Mouse (Mus musculus): ENCODE data around the gene Ciart. TPM values are rescaled to one million over a fixed set of nuclear protein-coding genes. Genes with fewer than 3 reads are reported as not detected.
A peak's percentile ranks its signal among the peaks of the same experiment; 100 is the strongest.
"Not testable (repeated sequence)": the region's sequence is repeated elsewhere in the genome, so short reads cannot be mapped to it uniquely, and the experiment has no call there.

Ciart gene
- 1 to 10 TPM; 2.1 to 3.2 TPM for total RNA-seq (2021)
- long read RNA-seq, experiment 1, partial matches to known transcripts = 0 of 3 reads
- long read RNA-seq, experiment 1, other reads (novel, unspliced or antisense) = 2 of 3 reads
- long read RNA-seq, experiment 2 = 0 reads

DNA sequence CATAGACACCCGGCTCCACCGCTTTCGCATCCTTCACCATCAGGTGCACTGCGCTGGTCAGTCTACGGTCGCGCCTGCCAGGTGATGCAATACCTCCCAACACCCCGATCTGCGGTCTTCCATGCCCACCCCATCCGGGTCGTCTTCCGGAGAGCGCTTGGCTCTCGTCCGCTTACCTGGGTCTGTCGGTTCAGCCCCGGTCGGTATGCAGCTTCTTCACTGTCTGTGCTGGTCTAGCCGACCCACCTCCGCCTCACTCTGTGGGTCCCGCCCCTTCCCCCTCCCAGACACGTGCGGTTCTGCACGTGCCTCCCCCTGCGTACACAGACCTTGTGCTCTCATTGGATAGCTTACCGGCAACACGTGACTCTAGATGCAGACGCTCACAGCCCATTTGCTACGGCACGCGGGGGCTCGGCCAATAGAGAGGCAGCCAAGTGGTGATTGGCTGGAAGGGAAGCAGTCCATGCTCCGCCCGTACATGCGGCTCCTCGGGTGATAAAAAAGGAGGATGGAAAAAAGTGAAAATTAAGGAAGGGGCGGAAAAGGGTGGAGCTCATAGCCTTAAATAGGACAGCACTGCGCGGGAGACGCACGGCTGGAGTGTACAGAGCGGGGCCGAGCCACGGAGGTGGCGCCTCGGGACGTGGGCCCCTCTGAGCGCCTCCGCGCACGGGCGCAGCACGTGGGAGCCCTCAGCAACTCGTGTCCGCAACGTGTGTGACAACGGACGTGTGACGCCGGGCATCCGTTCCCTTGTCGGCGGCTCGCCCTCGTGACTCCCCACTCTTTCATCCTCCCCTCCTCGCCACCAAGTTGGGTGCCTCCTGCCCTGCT is at the start of gene Ciart:
Gene Ciart (minus strand): TSS at position 273 of the 837 bp plus-strand sequence.
- DNase-seq (ENCODE audit: low spot score in 2 of 2) = peak; percentile 78 to 83

DNA sequence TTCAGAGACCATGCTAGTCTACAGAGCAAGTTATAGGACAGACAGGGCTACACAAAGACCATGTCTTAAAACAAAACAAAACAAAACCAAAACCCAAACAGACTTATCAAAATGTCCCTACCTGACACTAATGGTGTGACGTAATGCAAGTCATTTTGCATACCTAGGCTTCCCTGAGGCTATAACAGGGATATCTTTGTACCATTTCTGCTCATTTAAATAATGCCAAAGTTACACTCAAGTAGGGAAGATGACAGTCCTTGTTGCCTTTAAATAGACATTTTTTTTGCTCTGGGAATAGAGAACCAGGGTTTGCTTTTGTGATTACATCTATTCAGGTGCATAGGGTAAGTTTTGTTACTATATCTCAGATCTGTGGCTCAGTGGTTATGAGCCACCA is 49.4 kb upstream of the Ciart start:
- DNase-seq (ENCODE audit: low spot score in 2 of 2) = no peak

DNA sequence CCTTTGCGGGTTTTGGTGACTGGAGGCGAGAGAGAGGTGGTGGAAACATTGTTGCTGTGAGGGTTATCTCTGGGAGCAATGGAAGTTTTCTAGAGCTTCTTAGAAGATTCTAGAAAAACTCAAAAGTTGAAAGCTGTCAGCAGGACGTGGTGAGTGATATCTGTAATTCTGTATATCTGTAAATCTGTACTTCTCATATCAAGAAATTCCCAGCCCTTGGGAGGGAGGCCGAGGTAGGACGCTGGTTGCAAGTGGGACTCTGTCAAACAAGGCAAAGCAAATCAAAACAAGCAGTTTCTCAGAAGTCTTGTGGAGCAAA is 48.4 kb upstream of the Ciart start:
- no peak for DNase-seq (ENCODE audit: low spot score in 2 of 2)

DNA sequence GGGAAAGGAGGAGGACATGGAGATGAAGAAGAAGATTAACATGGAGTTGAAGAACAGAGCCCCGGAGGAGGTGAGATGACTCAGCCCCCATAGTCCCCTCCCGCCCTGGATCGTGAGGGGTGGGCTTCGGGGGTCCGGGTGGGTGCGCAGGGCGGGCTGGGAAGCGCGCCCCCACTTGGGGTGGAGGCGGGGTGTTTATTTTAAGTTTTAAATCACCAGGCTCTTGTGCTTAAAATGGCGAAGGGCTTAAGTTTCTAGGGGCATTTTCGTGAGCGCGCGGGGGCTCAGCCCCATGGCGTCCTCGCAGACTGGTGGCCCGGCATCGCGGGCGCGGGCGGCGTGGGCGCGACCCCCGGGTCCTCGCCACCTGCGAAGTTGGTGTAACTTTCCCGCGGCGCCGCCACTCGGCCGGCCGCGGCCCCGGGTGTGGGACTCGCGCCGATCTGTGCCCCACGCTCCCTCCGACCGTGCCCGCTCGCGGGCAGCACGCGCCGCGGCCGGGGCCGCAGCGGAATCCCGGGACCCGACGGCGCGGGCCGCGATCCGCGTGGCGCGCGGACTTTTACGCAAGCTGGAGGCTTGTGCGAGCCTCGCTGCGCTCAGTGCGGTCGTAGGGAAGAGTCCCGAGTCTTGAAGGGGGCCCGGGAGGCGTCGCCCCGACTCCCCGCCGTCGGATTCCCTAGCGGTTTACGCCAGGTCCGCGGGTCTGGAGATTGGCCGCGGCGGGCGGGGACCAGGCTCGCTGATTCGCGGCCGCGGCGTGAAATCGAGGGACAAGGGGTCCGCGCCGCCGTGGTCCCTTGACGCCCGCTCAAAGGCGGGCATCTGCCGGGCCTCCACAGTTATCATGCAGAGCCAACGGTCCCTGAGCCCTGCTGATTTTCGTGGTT is 47.8 kb upstream of the Ciart start:
- peak; percentile 53 to 61 for DNase-seq (ENCODE audit: low spot score in 2 of 2)

DNA sequence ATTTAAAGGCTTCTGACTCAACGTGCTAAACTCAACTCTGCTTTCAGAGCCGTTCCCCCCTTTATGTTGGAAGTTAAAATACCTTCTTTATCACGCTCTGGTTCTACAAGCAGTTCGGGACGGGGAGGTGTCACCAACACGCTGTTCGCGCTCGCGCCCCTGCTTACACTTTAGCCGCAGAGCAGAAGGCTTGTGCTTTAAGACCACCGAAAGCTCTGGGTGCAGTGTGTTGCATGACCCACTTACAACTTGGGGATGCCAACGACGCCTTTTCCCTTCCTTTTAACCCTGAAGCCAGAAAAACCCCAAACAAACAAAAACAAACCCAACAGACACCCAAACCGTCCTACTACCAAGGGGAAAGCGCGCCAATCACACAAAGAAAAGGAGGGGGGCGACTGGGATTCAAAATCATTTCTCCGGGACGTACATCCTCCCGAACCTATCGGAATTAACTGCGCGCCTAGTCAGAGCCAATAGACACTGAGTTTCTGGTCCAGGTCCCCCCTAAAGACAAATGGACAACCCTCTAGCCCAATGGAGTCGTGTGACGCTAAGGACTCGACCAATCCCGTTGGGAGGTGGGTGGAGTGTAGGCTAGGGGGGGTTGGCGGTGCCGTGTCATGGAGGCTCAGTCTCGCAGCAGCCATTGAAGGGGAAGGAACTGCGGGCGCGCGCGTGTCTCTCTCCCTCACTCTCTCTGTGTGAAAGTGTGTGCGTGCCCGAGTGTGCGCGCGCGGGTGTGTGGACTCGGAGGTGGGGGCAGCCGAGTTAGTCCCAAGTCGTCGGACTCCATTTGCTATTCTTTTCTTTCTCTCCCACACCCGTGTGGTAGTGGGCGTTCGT is 46.8 kb upstream of the Ciart start, which contains the start of gene Anp32e:
Gene Anp32e (plus strand): TSS at position 589 of the 846 bp plus-strand sequence.
- peak; percentile 94 to 96 for DNase-seq (ENCODE audit: low spot score in 2 of 2)

DNA sequence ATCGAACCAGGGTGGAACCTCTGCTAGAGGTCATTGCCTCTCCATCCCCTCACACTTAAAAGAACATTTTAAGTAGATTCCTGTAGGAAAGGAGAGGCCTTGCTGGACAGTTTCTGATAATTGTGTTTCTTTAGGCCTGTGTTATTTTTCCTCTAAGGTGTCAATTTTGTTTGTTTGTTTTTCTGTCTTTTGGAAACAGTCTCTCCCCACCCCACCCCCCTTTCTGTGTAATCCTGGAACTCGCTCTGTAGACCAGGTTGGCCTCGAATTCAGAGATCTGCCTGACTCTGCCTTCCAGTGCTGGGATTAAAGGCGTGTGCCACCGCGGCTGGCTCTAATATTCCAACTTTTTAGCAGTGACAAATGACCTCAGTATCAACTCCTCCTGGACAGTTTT is 46.2 kb upstream of the Ciart start:
- no peak for DNase-seq (ENCODE audit: low spot score in 2 of 2)

DNA sequence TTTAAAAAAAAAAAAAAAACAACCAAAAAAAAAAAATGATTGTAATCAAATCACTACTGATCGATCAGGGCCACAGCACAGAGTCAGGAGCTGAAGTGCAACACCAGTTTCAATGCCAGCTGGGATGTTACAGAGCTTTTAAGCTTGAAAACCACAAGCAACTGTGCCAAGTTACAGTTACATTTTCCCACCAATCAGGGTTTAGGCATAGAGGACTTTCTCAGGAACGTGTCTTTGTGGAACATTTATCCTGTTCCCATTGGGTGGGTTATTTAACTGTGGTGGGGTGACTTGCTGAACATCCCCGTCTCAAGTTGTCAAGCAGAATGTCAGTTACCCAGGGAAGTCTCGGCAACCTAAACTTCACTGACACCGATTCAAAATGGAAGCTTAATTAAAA is 43.0 kb upstream of the Ciart start:
- no peak for DNase-seq (ENCODE audit: low spot score in 2 of 2)

DNA sequence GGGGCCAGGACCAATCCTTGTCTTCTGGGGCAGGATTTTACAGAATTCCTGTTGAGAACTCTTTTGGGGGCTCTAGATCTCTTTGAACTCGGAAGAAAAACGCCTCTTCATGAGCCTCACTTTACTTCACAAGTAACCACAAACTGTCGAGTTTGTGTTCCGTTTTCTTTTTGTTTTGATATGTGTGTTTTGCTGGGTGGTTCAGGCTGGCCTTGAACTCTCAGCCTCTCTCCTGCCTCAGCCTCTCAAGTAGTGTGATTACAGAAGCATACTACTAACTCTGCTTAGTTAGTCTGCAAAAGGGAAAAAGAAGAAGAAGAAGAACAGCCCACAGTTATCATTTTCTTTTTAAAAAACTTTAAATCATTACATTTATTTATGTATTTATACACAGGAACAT is 42.1 kb upstream of the Ciart start:
- no peak for DNase-seq (ENCODE audit: low spot score in 2 of 2)

DNA sequence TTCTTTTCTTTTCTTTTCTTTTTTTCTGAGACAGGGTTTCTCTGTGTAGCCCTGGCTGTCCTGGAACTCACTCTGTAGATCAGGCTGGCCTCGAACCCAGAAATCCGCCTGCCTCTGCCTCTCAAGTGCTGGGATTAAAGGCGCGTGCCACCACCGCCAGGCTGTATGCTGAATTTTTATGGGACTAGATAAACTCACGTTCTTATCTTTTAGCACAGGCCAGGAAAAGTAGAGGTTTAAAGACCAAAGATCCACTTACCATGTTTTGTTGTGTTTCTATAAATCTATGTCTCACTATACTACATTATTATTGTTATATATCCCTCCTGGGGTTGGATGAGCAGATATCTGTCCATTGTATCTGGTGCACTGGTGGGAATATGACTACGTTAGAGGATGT is 41.4 kb upstream of the Ciart start:
- DNase-seq (ENCODE audit: low spot score in 2 of 2) = not testable (repeated sequence)

DNA sequence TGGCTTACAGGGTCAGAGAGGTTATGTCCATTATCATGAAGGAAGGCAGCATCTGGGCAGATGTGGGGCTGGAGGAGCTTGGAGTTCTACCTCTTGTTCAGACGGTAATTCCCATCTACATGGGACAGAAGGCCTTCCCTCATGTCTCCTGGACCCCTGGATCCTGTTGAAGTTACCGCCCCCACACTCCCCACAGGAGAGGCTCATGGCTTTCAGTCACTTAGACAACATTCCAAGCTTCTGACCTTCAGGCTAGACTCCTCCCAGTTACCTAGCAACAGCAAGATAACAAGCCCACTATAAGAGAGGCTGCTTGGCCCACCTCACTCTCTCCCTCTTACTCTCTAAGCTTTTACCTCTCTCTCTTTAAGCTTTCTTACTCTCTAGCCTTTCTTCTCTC is 38.5 kb upstream of the Ciart start:
- DNase-seq (ENCODE audit: low spot score in 2 of 2) = not testable (repeated sequence)

DNA sequence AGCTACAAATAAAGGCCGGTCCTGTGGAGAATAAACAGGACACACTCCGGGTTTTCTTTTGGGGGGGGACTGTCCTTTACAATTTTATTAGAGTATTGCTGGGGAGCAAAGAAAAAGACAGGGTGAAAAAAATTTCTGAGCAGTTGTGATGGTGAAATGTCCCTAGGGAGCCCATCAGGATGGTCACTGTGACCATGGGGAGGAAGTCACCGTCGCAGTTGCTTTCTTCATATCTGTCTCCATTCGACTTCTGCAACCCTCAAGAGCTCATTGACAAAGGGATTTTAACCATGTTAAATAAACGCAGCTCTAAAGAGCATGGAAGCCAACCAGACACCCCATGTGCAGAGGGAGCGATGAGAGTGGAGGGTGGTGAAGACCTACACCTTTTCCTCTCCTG is 34.7 kb upstream of the Ciart start:
- no peak for DNase-seq (ENCODE audit: low spot score in 2 of 2)

DNA sequence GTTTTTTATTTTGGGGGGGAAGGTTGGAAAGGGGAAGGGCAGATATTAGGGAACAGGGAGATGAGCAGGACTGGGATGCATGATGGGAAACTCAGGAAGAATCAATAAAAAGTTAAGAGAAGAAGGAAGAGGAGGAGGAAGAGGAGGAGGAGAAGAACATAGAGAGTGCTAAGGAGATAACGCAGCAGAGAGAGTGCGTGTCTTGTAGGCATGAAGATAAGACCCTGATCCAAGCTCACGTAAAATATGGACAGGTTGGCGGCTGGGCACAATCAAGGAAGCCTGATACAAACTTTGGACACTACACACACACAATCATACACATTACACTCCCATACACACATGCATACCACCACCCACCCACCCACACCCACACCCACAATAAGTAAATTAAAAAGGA is 32.7 kb upstream of the Ciart start:
- no peak for DNase-seq (ENCODE audit: low spot score in 2 of 2)

DNA sequence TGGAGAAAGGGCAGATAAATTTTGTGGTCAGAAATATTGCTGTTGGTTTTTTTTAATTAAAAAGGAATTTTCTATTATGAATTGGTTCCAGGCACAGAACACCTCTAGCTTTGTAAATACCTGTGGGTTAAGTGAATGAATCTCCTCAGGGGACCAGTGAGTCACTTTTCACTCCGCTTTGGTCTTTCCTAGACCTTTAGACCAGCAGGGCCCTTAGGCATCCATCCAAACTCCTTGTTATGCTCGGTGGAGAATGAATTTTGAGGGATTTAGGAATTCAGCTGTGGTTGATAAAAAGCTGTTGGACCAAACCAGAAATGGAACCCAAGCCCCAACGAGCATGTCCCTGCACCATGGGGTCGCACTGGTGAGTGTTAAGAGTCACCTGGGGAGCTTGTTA is 25.6 kb upstream of the Ciart start:
- DNase-seq (ENCODE audit: low spot score in 2 of 2) = no peak

DNA sequence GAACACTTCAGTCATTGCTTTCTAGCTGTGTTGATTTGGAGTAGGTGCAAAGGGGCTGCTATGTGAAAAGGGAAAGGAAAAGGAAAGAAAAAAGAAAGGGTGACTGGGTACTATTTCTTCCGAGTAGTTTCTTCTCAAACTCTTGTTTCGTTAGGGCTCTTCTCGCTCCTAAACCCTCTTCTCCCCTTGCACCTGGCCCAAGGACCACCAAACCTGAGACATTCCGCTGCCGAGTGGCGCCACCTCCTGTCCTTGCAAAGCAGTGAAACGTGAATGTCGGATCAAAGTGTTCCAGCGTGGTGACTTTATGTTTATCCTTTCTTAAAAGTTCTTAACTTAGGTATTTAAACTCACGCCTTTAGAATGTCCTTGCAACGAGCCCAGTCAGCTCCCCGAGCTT is 24.8 kb upstream of the Ciart start:
- DNase-seq (ENCODE audit: low spot score in 2 of 2) = peak; percentile 42 to 55

DNA sequence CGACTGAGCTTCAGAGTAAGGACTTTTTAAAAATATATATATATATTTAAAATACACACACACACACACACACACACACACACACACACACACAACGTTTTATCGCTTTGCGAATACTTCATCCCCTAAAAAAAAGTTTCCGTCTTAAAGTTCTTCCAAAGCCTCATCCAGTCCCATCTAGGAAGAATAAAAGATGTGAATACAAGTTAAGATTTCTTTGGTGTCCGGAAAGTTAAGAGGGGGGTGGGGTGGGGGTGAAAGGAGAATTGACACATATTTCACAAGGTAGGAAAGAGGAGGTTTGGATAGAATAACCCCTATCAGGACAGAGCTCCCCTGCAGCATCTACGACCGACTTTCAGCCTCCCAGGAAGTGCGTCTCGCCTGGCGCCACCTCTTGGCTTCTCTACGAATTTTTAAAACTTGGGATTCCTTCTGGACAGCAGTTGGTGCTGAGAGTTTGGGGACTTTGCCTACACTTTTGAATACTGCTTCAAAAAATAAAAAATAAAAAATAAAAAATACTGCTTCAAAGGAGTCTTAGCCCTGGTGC is 24.0 kb upstream of the Ciart start:
- DNase-seq (ENCODE audit: low spot score in 2 of 2) = peak in 1 of 2 experiments; percentile 52

DNA sequence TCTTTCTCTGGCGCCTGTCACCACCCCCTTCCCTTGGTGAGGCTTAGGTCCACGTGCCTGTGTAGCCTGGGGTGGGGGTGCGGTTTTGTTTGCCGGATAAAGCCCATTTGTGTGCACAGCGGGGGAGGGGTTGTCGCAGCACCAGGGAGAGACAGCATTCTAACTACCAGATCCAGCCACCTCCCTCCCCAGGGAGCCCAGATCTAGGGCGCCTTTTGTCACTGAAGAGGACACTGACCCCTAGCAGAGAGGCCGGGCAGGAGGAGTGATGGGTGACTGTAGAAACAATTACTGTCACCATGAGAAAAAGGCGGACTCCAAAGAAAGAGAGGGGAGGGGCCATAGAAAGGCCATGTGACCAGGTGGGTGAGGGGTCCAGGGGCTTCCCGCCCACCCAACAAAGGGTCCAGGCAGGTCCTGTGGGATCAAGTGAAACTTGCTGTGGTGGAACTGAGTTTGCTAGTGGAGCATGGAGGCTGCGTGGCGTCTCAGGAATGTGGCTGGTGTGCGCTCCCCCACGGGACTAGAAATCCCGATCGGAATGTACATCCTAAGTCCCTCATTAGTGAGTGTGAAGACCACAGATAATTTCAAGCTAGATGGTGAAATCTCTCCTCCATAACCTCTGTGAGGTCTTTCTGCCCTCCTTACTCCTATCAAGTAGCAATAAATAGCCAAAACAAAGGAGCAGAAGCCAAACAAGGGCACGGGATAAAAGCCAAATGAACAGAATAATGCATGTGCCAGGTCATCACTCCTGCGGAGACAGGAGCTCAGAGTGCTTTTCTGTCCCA is 23.3 kb upstream of the Ciart start:
- DNase-seq (ENCODE audit: low spot score in 2 of 2) = no peak

DNA sequence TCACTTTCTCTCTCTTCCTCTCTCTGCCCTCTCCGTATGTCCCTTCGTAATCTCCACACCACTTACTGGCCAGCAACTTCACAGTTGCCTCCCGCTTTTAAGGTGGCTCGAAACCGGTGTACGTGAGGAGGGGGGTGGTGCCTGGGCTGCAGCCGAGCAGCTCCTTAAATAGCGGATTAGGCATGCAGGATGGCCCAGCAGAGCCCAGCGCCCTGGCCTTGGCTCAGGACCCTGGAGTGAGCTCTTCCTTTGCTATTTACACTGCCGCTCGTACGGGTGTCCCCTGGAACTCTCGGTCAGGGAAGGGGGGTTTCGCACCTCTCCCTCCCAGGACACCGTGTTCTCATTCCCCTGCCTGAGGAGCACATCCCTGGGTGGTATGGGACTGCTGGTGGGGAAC is 22.5 kb upstream of the Ciart start, which contains the start of gene Car14:
Gene Car14 (minus strand): TSS at position 124 of the 400 bp plus-strand sequence.
- DNase-seq (ENCODE audit: low spot score in 2 of 2) = no peak

DNA sequence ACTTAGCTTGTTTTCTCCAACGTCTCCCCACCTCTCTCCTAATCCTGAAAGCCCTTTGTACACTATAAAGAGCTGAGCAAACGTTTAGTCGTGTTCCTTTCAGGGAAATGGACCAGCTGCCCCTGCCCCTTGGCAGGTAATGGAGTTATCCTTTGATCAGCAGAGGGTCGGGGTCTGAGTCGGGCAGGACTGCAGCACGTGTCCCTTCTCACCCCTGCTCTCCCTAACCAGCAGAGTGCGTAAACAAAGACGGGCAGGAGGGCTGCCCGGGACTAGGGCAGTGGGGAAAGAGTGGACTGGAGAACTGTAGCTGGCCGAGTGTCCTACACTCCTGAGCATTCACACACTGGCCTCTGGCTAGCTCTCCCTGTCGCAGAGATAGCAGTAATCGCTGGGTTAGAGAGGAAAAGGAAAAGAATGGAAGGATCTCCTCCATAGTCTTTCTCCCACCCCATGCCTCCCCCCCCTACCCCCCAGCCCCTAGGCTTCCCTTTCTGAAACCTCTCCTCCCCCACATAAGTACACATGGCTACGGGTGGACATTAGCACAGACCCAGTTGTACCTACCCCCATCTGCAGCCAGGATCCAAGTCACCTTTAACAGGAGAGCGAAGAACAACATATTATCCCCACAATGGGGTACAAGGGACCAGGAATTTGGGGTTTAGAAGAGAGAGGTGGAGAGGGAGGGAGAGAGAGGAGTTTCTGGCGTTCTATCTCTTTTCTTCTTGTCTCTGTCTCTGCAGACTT is 21.9 kb upstream of the Ciart start:
- no peak for DNase-seq (ENCODE audit: low spot score in 2 of 2)

DNA sequence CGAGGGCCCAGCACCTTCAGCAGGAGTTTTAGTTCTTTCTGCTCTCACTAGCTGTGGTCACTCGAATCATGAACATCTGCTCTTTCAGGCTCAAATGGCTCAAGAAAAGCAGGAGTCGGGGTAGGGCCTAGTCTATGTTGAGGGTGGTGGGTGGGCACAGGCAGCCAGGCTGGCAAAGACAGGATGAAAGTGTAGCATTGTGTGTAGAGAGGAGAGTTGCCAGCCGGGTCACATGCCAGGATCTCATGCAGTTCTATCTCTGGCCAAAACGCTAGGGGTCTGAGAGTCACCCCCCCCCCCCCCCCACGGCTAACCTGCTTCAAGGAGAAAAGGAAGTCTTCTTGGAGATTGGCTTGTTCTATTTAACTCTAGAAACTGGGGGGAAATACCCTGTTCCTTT is 20.6 kb upstream of the Ciart start:
- DNase-seq (ENCODE audit: low spot score in 2 of 2) = no peak

All from adrenal gland, adult 18-20 months (tissue).